Mouse (Mus musculus): ENCODE results near the gene Pmm2. TPM values are rescaled to one million over a fixed set of nuclear protein-coding genes. Genes with fewer than 3 reads are reported as not detected.

Pmm2 gene
- 56.4 and 57.6 TPM in 2 replicates for polyA plus RNA-seq (2015; fragmentation: Nextera tagmentation; extraction: Ambion mirVana)

DNA sequence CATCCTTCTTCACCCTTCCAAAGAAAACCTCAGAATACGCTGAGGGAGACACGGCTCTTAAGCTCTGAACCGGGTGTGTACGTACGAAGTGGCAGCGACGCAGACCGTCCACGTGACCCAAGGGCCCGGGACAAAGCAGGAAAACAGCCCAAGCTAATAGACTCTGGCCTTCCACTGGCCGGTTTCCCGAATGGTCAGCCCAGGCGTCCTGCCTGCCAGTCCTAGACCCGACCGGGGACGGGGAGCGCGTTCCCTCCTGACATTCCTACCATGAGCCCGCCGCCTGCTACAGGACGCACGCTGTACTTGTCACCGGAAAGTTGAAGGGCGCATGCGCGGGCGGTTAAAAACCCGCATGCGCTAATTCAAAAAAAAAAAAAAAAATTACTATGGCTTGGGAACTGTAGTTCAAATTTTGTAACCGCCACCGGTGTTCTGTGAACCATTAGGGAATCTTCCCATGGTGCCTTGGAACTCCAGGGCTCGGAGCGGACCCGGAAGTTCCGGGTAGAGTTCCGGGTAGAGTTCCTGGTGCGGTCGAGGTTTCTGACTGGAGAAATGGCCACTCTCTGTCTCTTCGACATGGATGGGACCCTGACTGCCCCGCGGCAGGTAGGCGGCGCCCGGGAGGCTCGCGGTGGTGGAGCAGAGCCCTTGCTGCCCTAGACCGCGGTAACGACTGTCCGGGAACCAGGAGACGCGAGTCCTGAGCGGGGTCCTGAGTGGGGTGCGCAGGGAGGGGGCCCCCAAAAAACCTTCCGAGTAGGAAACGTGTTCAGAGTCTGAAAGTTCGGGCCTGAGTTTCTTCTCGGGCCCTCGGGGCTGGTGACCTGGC lies at the start of gene Pmm2, which contains the start of gene Tmem186:
Pmm2 (plus strand) TSS at position 458 of the 835 bp plus-strand sequence.
Tmem186 (minus strand) TSS at position 496 of the 835 bp plus-strand sequence.
- WGBS = under 1% methylated on average over 59 of the region's 59 CpGs
- peaks cover 18% of the 10 kb centered on the region for H3K36me3 ChIP-seq
- H3K4me2 ChIP-seq (replicated peaks) = peak within 1 kb of the TSS; percentile 86
- H3K27ac ChIP-seq (replicated peaks) = peak within 1 kb of the TSS; percentile 84
- H3K27me3 ChIP-seq = no peaks in the 10 kb centered on the region
- H3K9ac ChIP-seq = peak within 1 kb of the TSS; percentile 89
- peak within 1 kb of the TSS; percentile 62 for H3K4me3 ChIP-seq (replicated peaks)
- peak; percentile 94 for ATAC-seq (ENCODE audit: insufficient number of reproducible peaks, low FRiP score, low TSS enrichment, low read depth)
- peaks cover 22% of the 10 kb centered on the region for H3K4me1 ChIP-seq
- no peaks in the 10 kb centered on the region for H3K9me3 ChIP-seq (replicated peaks)

DNA sequence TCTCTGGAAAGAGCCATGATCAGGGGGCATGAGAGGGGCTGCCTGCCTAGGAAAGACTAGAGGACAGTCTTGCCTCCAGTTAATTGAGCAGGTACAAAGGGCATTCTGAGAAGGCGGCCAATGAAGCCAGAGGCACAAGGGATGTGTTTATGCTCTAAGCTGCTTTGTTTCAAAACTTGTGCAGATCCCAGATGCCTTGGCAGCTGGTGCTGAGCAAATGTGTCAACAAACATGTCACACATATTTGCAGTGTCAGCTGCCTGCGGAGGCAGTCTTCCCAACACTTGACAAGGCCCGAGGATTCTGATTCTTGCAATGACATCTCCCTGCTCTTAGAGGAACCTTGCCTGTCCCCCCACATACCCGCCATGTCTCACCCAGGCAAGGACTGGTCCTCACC lies 42.1 kb upstream of the Pmm2 start:
- WGBS = 64% methylated on average over 4 of the region's 4 CpGs
- Histone ChIP-seq H3K27me3 (no peaks in the 10 kb centered on the region), H3K36me3 (no peaks in the 10 kb centered on the region), H3K4me3 (replicated peaks) (no peak overlapping the region), H3K4me2 (replicated peaks) (no peak overlapping the region), H3K9me3 (replicated peaks) (no peaks in the 10 kb centered on the region), H3K9ac (no peak overlapping the region), H3K27ac (replicated peaks) (no peak overlapping the region), H3K4me1 (no peaks in the 10 kb centered on the region)
- no peak for ATAC-seq (ENCODE audit: insufficient number of reproducible peaks, low FRiP score, low TSS enrichment, low read depth)

DNA sequence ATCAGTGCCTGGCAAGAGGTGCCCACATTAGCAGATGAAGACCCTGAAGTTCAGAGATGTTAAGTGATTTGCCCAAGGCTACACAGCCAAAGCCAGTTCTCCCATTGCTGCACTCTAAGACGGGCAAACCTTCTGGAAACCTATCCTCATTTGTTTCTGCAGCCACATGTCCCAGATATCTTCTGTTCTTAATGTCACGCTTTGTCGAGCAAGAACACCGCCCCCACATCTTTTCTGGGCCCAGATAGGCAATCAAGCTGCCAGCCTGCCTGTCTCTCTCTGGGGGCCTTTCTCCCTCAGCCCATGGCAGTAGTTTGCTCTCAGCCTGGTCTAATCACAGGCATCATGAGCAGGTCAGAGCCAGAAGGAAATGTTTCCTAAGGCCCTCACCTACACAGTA lies 41.1 kb upstream of the Pmm2 start:
- Histone ChIP-seq H3K27ac (replicated peaks) (no peak overlapping the region), H3K27me3 (no peaks in the 10 kb centered on the region), H3K9me3 (replicated peaks) (no peaks in the 10 kb centered on the region), H3K9ac (no peak overlapping the region), H3K4me1 (no peaks in the 10 kb centered on the region), H3K4me2 (replicated peaks) (no peak overlapping the region), H3K36me3 (no peaks in the 10 kb centered on the region), H3K4me3 (replicated peaks) (no peak overlapping the region)
- WGBS = 49% methylated on average over 4 of the region's 4 CpGs
- ATAC-seq (ENCODE audit: insufficient number of reproducible peaks, low FRiP score, low TSS enrichment, low read depth) = no peak

DNA sequence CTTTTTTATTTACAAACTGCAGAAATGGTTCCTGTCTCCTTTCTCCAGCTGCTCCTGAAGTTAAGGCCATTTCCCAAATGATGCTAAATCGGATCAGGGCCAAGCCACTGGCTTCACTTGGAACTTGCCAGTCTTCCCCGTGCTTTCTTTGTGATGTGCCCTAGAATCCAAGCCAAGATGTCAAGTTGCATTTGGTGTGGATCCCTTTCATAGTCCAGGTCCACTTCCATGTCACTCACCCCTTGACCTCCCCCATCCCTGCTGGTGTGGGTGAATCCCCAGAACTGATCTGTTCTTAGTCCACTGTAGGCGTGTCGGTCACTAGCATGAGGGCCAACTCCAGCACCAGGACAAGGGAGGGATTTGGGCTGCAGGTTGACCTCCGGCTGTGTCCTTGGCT lies 40.0 kb upstream of the Pmm2 start:
- Histone ChIP-seq H3K27me3 (no peaks in the 10 kb centered on the region), H3K9me3 (replicated peaks) (no peaks in the 10 kb centered on the region), H3K4me3 (replicated peaks) (no peak overlapping the region), H3K4me2 (replicated peaks) (no peak overlapping the region), H3K27ac (replicated peaks) (no peak overlapping the region), H3K9ac (no peak overlapping the region), H3K4me1 (no peaks in the 10 kb centered on the region), H3K36me3 (no peaks in the 10 kb centered on the region)
- ATAC-seq (ENCODE audit: insufficient number of reproducible peaks, low FRiP score, low TSS enrichment, low read depth) = no peak
- 90% methylated on average over 5 of the region's 5 CpGs for WGBS

DNA sequence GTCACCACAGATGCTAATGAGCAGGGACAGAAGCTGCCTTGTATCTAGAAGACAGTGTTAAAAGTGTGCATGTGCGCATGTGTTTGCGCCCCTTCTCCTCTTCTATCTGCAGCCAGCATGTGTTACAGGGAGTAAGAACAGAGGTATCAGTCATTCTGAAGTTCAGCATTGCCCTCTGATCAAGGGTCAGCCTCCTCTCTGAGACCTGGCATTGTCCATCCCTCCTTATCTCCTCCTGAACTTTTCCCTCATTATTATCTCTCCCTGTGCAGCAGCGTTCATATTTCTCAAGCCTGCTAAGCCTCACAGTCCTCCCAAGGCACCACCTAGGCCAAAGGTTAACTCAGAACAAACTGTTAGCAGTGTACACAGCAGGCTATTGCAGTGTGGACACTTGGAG lies 33.7 kb upstream of the Pmm2 start:
- WGBS = 83% methylated on average over 3 of the region's 3 CpGs
- no peaks in the 10 kb centered on the region for H3K4me1 ChIP-seq
- H3K9ac ChIP-seq = no peak overlapping the region
- no peaks in the 10 kb centered on the region for H3K9me3 ChIP-seq (replicated peaks)
- no peaks in the 10 kb centered on the region for H3K27me3 ChIP-seq
- H3K27ac ChIP-seq (replicated peaks) = no peak overlapping the region
- H3K4me2 ChIP-seq (replicated peaks) = no peak overlapping the region
- H3K36me3 ChIP-seq = 0 out of 2 replicates have a peak, but pooled peaks cover 3% of the 10 kb centered on the region
- no peak overlapping the region for H3K4me3 ChIP-seq (replicated peaks)
- no peak for ATAC-seq (ENCODE audit: insufficient number of reproducible peaks, low FRiP score, low TSS enrichment, low read depth)

DNA sequence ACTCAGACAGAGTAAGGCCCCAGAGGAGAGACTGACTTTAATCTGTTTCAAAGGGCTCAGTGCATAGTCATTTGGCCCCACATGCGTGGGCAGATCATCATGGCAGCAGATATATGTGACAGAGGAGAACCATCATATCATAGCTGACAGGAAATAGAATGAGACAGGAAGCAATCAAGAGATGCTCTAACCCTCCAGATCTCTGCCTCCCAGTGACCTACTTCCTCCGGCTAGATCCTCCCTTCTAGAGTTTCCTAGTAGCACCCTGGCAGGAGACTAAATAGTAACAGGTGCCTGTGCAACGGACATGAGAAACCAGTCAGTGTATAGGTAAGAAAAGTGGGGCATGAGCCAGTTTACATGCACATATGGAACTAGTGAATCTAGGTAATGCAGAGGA lies 27.1 kb upstream of the Pmm2 start:
- 44% methylated on average over 3 of the region's 3 CpGs for WGBS
- no peaks in the 10 kb centered on the region for H3K4me1 ChIP-seq
- no peak overlapping the region for H3K27ac ChIP-seq (replicated peaks)
- no peak overlapping the region for H3K9ac ChIP-seq
- no peak for ATAC-seq (ENCODE audit: insufficient number of reproducible peaks, low FRiP score, low TSS enrichment, low read depth)
- no peaks in the 10 kb centered on the region for H3K9me3 ChIP-seq (replicated peaks)
- no peaks in the 10 kb centered on the region for H3K27me3 ChIP-seq
- 0 out of 2 replicates have a peak, but pooled peaks cover 7% of the 10 kb centered on the region for H3K36me3 ChIP-seq
- H3K4me3 ChIP-seq (replicated peaks) = no peak overlapping the region
- H3K4me2 ChIP-seq (replicated peaks) = no peak overlapping the region

DNA sequence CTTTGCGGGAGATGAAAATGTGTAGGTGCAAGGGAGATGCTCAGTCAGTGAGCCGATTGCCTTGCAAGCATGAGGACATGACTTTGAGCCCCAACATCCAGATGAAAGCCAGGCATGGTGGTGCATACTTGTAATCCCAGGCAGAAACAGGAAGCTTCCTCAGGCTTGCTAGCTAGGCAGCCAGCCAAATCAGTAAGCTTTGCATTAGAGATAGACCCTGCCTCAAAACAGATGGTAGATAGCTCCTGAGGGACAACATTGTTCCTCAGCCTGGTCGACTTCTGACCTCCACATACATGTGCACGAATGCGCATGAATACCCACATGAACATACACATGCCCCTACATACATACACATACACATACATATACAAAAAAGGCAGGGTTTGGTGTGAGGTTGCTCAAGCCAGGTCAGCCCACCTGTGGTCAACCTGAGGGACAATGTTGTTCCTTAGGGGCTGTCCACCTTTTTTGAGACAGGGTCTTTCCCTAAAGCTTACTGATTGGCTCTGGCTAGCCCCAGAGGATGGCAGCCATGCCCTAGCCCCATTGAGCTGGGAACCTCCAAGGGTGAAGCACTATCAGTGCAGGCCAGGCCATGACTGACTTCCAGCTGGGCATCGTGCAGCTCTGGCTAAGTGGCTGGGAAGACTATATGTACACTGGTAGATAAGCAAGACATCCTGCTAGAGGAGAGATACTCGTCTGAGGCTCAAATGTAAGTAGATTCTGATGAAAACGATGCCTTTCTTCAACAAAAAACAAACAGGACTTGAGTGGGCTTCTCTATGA lies 25.1 kb upstream of the Pmm2 start:
- ATAC-seq (ENCODE audit: insufficient number of reproducible peaks, low FRiP score, low TSS enrichment, low read depth) = no peak
- H3K27me3 ChIP-seq = no peaks in the 10 kb centered on the region
- WGBS = 85% methylated on average over 8 of the region's 8 CpGs

DNA sequence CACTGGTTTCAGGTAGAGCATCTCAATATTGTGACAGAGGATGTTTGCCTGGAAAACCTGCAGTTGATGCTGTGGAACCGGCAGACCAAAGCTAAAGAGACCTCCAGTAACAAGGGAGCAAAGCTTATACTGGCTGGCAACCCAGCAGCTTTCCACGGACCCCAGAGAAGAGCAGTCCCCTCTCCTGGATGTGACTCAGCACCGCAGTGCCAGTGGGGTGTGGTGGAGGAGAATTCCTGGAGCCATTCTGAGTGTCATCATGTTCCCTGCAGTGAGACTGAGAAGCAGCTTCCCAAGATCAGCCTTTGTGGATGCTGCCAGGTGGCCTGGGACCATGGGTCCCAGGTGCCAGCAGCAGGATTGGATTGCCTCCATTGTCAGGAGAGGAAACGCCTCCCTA lies 24.4 kb upstream of the Pmm2 start:
- H3K27ac ChIP-seq (replicated peaks) = no peak overlapping the region
- WGBS = 79% methylated on average over 4 of the region's 4 CpGs
- no peak overlapping the region for H3K4me3 ChIP-seq (replicated peaks)
- no peak overlapping the region for H3K4me2 ChIP-seq (replicated peaks)
- no peaks in the 10 kb centered on the region for H3K9me3 ChIP-seq (replicated peaks)
- H3K4me1 ChIP-seq = no peaks in the 10 kb centered on the region
- no peak overlapping the region for H3K9ac ChIP-seq
- H3K27me3 ChIP-seq = no peaks in the 10 kb centered on the region
- no peak for ATAC-seq (ENCODE audit: insufficient number of reproducible peaks, low FRiP score, low TSS enrichment, low read depth)
- 0 out of 2 replicates have a peak, but pooled peaks cover 7% of the 10 kb centered on the region for H3K36me3 ChIP-seq

More for the DNA sequence above, 25.1 kb upstream of the Pmm2 start:
- H3K4me2 ChIP-seq (replicated peaks) = no peak overlapping the region
- H3K4me3 ChIP-seq (replicated peaks) = no peak overlapping the region
- H3K4me1 ChIP-seq = no peaks in the 10 kb centered on the region
- no peak overlapping the region for H3K9ac ChIP-seq
- 0 out of 2 replicates have a peak, but pooled peaks cover 7% of the 10 kb centered on the region for H3K36me3 ChIP-seq
- H3K27ac ChIP-seq (replicated peaks) = no peak overlapping the region
- H3K9me3 ChIP-seq (replicated peaks) = no peaks in the 10 kb centered on the region

DNA sequence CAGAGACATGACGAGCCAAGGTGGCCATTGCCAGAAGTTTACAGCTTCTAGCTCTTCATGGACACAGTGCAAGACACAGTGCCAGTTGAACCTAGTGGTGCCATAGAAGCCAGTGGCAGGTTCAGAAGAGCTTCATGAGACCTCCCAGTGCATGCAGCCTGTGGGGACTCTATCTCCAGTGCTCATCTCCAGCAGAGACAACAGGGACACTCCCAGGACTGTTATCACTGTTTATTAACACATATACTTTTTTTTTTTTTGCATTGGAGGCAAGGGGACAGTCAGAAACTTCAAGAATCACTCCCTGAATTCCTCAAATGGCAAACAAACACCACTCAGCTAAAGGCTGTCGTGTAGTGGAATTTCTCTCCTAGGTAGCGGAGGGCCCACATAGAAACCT lies 24.0 kb upstream of the Pmm2 start:
- Histone ChIP-seq H3K9me3 (replicated peaks) (no peaks in the 10 kb centered on the region), H3K4me2 (replicated peaks) (no peak overlapping the region), H3K4me3 (replicated peaks) (no peak overlapping the region), H3K27ac (replicated peaks) (no peak overlapping the region), H3K9ac (no peak overlapping the region), H3K36me3 (0 out of 2 replicates have a peak, but pooled peaks cover 7% of the 10 kb centered on the region), H3K4me1 (no peaks in the 10 kb centered on the region), H3K27me3 (no peaks in the 10 kb centered on the region)
- ATAC-seq (ENCODE audit: insufficient number of reproducible peaks, low FRiP score, low TSS enrichment, low read depth) = no peak
- WGBS = 85% methylated on average over 3 of the region's 3 CpGs

DNA sequence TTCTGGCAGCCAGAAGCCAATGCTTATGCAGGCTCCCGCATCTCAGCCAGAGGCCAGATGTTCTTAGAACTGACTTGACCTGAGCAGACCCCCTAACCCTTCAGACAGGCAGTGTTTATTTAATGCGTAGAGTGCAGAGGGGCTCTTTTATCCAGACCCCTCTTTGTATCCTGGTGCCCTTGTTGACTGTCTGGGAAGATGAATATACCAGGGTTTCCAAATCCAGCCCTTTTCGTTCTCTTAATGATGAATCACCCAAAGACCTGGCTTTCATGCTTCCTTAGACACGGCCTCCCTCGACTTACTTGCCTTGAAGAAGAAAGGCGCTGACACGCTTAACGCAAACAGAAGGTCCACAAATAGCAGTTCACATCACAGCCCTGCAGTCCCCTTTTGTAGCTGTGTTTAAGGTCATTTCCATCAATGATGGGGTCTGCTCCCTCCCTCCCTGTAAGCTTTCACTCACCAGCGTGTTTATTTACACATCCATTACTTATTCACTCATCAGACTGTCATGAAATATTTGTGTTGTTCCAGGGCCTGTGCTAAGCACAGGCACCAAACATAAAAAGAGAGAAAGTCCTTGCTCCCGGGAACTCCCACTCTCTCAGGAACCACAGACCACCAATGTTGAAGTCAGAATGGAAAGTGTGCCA lies 17.7 kb upstream of the Pmm2 start:
- Histone ChIP-seq H3K4me1 (no peaks in the 10 kb centered on the region), H3K4me2 (replicated peaks) (no peak overlapping the region), H3K27ac (replicated peaks) (peak overlapping the region; percentile 44; the same call in 1 of the 2 replicates), H3K9me3 (replicated peaks) (no peaks in the 10 kb centered on the region), H3K9ac (no peak overlapping the region), H3K36me3 (no peaks in the 10 kb centered on the region), H3K4me3 (replicated peaks) (no peak overlapping the region), H3K27me3 (no peaks in the 10 kb centered on the region)
- WGBS = 67% methylated on average over 10 of the region's 10 CpGs
- ATAC-seq (ENCODE audit: insufficient number of reproducible peaks, low FRiP score, low TSS enrichment, low read depth) = no peak

All from embryonic facial prominence, embryonic 15.5 days (tissue).